Comparison of ENCODE assay signal across 29 mouse cellular contexts in the genomic region with DNA sequence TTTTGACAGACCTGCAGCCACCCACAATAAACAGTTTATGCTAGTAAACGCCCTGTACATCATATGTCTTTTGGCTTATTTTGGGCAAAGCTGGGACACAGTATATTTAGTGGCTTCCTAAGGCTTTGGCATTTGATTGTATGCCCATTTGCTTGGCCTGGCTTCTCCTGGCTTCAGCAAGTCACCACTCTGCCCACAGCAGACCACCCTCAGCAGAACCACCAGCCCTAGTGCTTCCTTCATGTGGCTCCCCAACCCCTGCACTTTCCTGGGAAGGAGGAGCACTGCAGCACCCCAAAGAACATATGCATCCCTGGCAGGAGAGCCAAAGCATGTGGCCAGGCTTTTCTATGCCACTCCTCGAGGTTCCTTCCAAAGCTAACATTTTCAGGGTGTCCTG.
DNase-seq lines count a peak whose midpoint lies in the region; ATAC-seq lines count a peak whose summit lies in the region.
"Had no signal": no experiment of that assay in that cellular context is flagged by ENCODE, and none has a peak within 500 bp of the region (broad histone marks: within the 10 kb centered on the region; RNA-seq: fewer than 3 reads in every experiment).

No protein-coding gene starts in this region.

- WGBS in midbrain, embryonic 11.5 days, result 75% methylated on average over 2 of the region's 2 CpGs
- 67% methylated on average over 2 of the region's 2 CpGs for WGBS in midbrain, embryonic 10.5 days
- WGBS in embryonic facial prominence, embryonic 13.5 days, result 47% methylated on average over 2 of the region's 2 CpGs
- WGBS in limb, embryonic 13.5 days, result 45% methylated on average over 2 of the region's 2 CpGs
- 75% methylated on average over 2 of the region's 2 CpGs for WGBS in forebrain, embryonic 13.5 days

- DNase-seq in frontal cortex, postnatal 36 days (ENCODE audit: low spot score in 2 of 2), result peak; percentile 19 to 24
- DNase-seq in frontal cortex, postnatal 14 days (ENCODE audit: low spot score in 2 of 2), result no peak
- peak; percentile 41 for DNase-seq in midbrain, embryonic 11.5 days (ENCODE audit: low spot score, missing footprints)
- no peak for DNase-seq in midbrain, embryonic 10.5 days (ENCODE audit: low spot score)
- DNase-seq in ovary, adult 18-20 months (ENCODE audit: low spot score), result no peak
- DNase-seq: adrenal gland, postnatal 10 days; cerebellum, adult 11 months; cerebellum, postnatal 10 days; gastrocnemius, adult 2 months; gastrocnemius, postnatal 36 days; heart, adult 18-20 months; kidney, adult 18-20 months; kidney, postnatal 36 days; lung, embryonic 14.5 days; lung, postnatal 14 days; thymus, adult 2 months; thymus, postnatal 36 days had no signal

- H3K4me2 ChIP-seq in midbrain, embryonic 11.5 days, result no peak overlapping the region
- H3K4me2 ChIP-seq in embryonic facial prominence, embryonic 13.5 days, result no peak overlapping the region
- H3K4me2 ChIP-seq in limb, embryonic 13.5 days (replicated peaks), result no peak overlapping the region
- no peak overlapping the region for H3K4me2 ChIP-seq in forebrain, embryonic 13.5 days
- H3K4me2 ChIP-seq: heart, embryonic 11.5 days; liver, embryonic 15.5 days; lung, embryonic 14.5 days; neural tube, embryonic 12.5 days had no signal

- no peaks in the 10 kb centered on the region for H3K36me3 ChIP-seq in midbrain, embryonic 11.5 days (ENCODE audit: control insufficient read depth, insufficient read depth, low read length)
- no peaks in the 10 kb centered on the region for H3K36me3 ChIP-seq in midbrain, embryonic 10.5 days
- no peaks in the 10 kb centered on the region for H3K36me3 ChIP-seq in embryonic facial prominence, embryonic 13.5 days
- H3K36me3 ChIP-seq in limb, embryonic 13.5 days, result no peaks in the 10 kb centered on the region
- no peaks in the 10 kb centered on the region for H3K36me3 ChIP-seq in forebrain, embryonic 13.5 days (ENCODE audit: poor library complexity, severe bottlenecking)
- H3K36me3 ChIP-seq: forebrain, embryonic 10.5 days; liver, embryonic 15.5 days; neural tube, embryonic 12.5 days had no signal

- H3K27ac ChIP-seq in midbrain, embryonic 11.5 days (ENCODE audit: low read depth, low read length), result no peak overlapping the region
- no peak overlapping the region for H3K27ac ChIP-seq in midbrain, embryonic 10.5 days (replicated peaks)
- peak overlapping the region; percentile 23; the same call in 1 of the 2 replicates for H3K27ac ChIP-seq in embryonic facial prominence, embryonic 13.5 days
- peak overlapping the region; percentile 85 for H3K27ac ChIP-seq in limb, embryonic 13.5 days
- no peak overlapping the region for H3K27ac ChIP-seq in forebrain, embryonic 13.5 days
- H3K27ac ChIP-seq: gastrocnemius, adult 2 months; layer of hippocampus, adult 2 months; liver, embryonic 15.5 days; neural tube, embryonic 12.5 days had no signal

- H3K9ac ChIP-seq in midbrain, embryonic 11.5 days (ENCODE audit: low read length), result no peak overlapping the region
- 0 out of 2 replicates have a peak overlapping the region, but pooled peaks have one; percentile 37 for H3K9ac ChIP-seq in embryonic facial prominence, embryonic 13.5 days
- H3K9ac ChIP-seq in limb, embryonic 13.5 days, result no peak overlapping the region
- H3K9ac ChIP-seq in forebrain, embryonic 13.5 days, result no peak overlapping the region
- H3K9ac ChIP-seq: liver, embryonic 15.5 days; lung, embryonic 14.5 days; neural tube, embryonic 12.5 days had no signal

- no peak overlapping the region for H3K4me3 ChIP-seq in midbrain, embryonic 11.5 days (ENCODE audit: low read depth, low read length)
- no peak overlapping the region for H3K4me3 ChIP-seq in midbrain, embryonic 10.5 days
- no peak overlapping the region for H3K4me3 ChIP-seq in embryonic facial prominence, embryonic 13.5 days
- no peak overlapping the region for H3K4me3 ChIP-seq in limb, embryonic 13.5 days
- H3K4me3 ChIP-seq in forebrain, embryonic 13.5 days, result no peak overlapping the region
- H3K4me3 ChIP-seq: forebrain, embryonic 10.5 days; gastrocnemius, adult 2 months; layer of hippocampus, adult 2 months; liver, embryonic 15.5 days; myocyte; neural tube, embryonic 12.5 days had no signal

- H3K27me3 ChIP-seq in midbrain, embryonic 11.5 days (ENCODE audit: control insufficient read depth, insufficient read depth, low read length), result no peaks in the 10 kb centered on the region
- no peaks in the 10 kb centered on the region for H3K27me3 ChIP-seq in midbrain, embryonic 10.5 days (ENCODE audit: low read depth, poor library complexity, severe bottlenecking)
- no peaks in the 10 kb centered on the region for H3K27me3 ChIP-seq in embryonic facial prominence, embryonic 13.5 days
- H3K27me3 ChIP-seq in limb, embryonic 13.5 days, result no peaks in the 10 kb centered on the region
- no peaks in the 10 kb centered on the region for H3K27me3 ChIP-seq in forebrain, embryonic 13.5 days
- H3K27me3 ChIP-seq: liver, embryonic 15.5 days; neural tube, embryonic 12.5 days had no signal

- H3K9me3 ChIP-seq in midbrain, embryonic 11.5 days (ENCODE audit: control insufficient read depth, low read length), result no peaks in the 10 kb centered on the region
- H3K9me3 ChIP-seq in midbrain, embryonic 10.5 days (replicated peaks), result no peaks in the 10 kb centered on the region
- H3K9me3 ChIP-seq in embryonic facial prominence, embryonic 13.5 days, result no peaks in the 10 kb centered on the region
- H3K9me3 ChIP-seq in limb, embryonic 13.5 days, result no peaks in the 10 kb centered on the region
- H3K9me3 ChIP-seq in forebrain, embryonic 13.5 days (replicated peaks), result no peaks in the 10 kb centered on the region
- H3K9me3 ChIP-seq: forebrain, embryonic 10.5 days; G1E; liver, embryonic 15.5 days; neural tube, embryonic 12.5 days had no signal

- no peak for ATAC-seq in midbrain, embryonic 11.5 days (ENCODE audit: low FRiP score)
- no peak for ATAC-seq in embryonic facial prominence, embryonic 13.5 days (ENCODE audit: insufficient number of reproducible peaks, insufficient read depth, low FRiP score, low TSS enrichment, low read depth)
- ATAC-seq in limb, embryonic 13.5 days (ENCODE audit: low FRiP score, low read depth), result no peak
- no peak for ATAC-seq in forebrain, embryonic 13.5 days
- ATAC-seq: forebrain, embryonic 16.5 days; hindbrain, embryonic 16.5 days had no signal

- no peaks in the 10 kb centered on the region for H3K4me1 ChIP-seq in midbrain, embryonic 11.5 days (ENCODE audit: control insufficient read depth, insufficient read depth, low read length)
- H3K4me1 ChIP-seq in midbrain, embryonic 10.5 days, result no peaks in the 10 kb centered on the region; the same call in 1 of the 2 replicates
- H3K4me1 ChIP-seq in embryonic facial prominence, embryonic 13.5 days, result peaks cover 14% of the 10 kb centered on the region
- peaks cover 20% of the 10 kb centered on the region for H3K4me1 ChIP-seq in limb, embryonic 13.5 days
- H3K4me1 ChIP-seq in forebrain, embryonic 13.5 days, result peaks cover 2% of the 10 kb centered on the region; the same call in 1 of the 2 replicates
- H3K4me1 ChIP-seq: forebrain, embryonic 10.5 days; liver, embryonic 15.5 days; neural tube, embryonic 12.5 days had no signal

Comparison
In these comparisons a context has a peak if more than half of its experiments do, and no peak if none do; other contexts are left out.
1. DNase-seq: peak in frontal cortex, postnatal 36 days (2 of 2) and midbrain, embryonic 11.5 days (single experiment); none in frontal cortex, postnatal 14 days (0 of 2), midbrain, embryonic 10.5 days (single experiment) and ovary, adult 18-20 months (single experiment).
2. H3K27ac ChIP-seq: peak in embryonic facial prominence, embryonic 13.5 days (single experiment) and limb, embryonic 13.5 days (single experiment); none in midbrain, embryonic 11.5 days (single experiment), midbrain, embryonic 10.5 days (single experiment) and forebrain, embryonic 13.5 days (single experiment).